Mouse (Mus musculus): Measurements from ENCODE around the gene Spc25. TPM values are rescaled to one million over a fixed set of nuclear protein-coding genes. Genes with fewer than 3 reads are reported as not detected.

Gene Spc25
- 1 to 10 TPM in 1 of 2 experiments, under 1 TPM in 1; 0.97 to 1.6 TPM for total RNA-seq (2021)
- 0.18 and 0.21 TPM in 2 replicates for polyA plus RNA-seq (2012; rRNA removed)
- long read RNA-seq, partial matches to known transcripts = 0 of 1 reads
- long read RNA-seq, other reads (novel, unspliced or antisense) = 0 of 1 reads

GRCm38 (mm10) chr2:69205791-69206351, at the start of gene Spc25:
Spc25 (minus strand) TSS chr2:69206194.
- peak; percentile 94 for DNase-seq

- DNase-seq = no peak
Measured at GRCm38 (mm10) chr2:69248221-69248755, 42.3 kb upstream of the Spc25 start.

- no peak for DNase-seq
Measured at GRCm38 (mm10) chr2:69247081-69247480, 41.1 kb upstream of the Spc25 start.

GRCm38 (mm10) chr2:69244924-69245323, 38.9 kb upstream of the Spc25 start:
- DNase-seq = no peak

- no peak for DNase-seq
Measured at GRCm38 (mm10) chr2:69239315-69239714, 33.3 kb upstream of the Spc25 start.

GRCm38 (mm10) chr2:69234976-69235678, 29.1 kb upstream of the Spc25 start:
- no peak for DNase-seq

- no peak for DNase-seq
Measured at GRCm38 (mm10) chr2:69232101-69232500, 26.1 kb upstream of the Spc25 start.

- no peak for DNase-seq
Measured at GRCm38 (mm10) chr2:69230137-69230536, 24.1 kb upstream of the Spc25 start.

- DNase-seq = no peak
Measured at GRCm38 (mm10) chr2:69228635-69229034, 22.6 kb upstream of the Spc25 start.

GRCm38 (mm10) chr2:69226876-69227275, 20.9 kb upstream of the Spc25 start:
- DNase-seq = no peak

- DNase-seq = no peak
Measured at GRCm38 (mm10) chr2:69224724-69225123, 18.7 kb upstream of the Spc25 start.

- DNase-seq = no peak
Measured at GRCm38 (mm10) chr2:69222815-69223214, 16.8 kb upstream of the Spc25 start.

GRCm38 (mm10) chr2:69221868-69222416, 15.9 kb upstream of the Spc25 start:
- no peak for DNase-seq

GRCm38 (mm10) chr2:69215242-69215641, 9.2 kb upstream of the Spc25 start:
- DNase-seq = no peak

- DNase-seq = no peak
Measured at GRCm38 (mm10) chr2:69212652-69213051, 6.7 kb upstream of the Spc25 start.

GRCm38 (mm10) chr2:69210773-69211172, 4.8 kb upstream of the Spc25 start, which contains the start of gene G6pc2:
G6pc2 (plus strand) TSS chr2:69211073.
- no peak for DNase-seq

GRCm38 (mm10) chr2:69209684-69210083, 3.7 kb upstream of the Spc25 start:
- no peak for DNase-seq

- DNase-seq = peak; percentile 6
Measured at GRCm38 (mm10) chr2:69206523-69206922, 529 bp upstream of the Spc25 start.

GRCm38 (mm10) chr2:69205185-69205584, 809 bp downstream of the Spc25 start:
- no peak for DNase-seq

- no peak for DNase-seq
Measured at GRCm38 (mm10) chr2:69193555-69193954, 12.4 kb downstream of the Spc25 start.

GRCm38 (mm10) chr2:69191059-69191458, 14.9 kb downstream of the Spc25 start:
- no peak for DNase-seq

- no peak for DNase-seq
Measured at GRCm38 (mm10) chr2:69189222-69189621, 16.8 kb downstream of the Spc25 start.

- no peak for DNase-seq
Measured at GRCm38 (mm10) chr2:69188732-69189131, 17.3 kb downstream of the Spc25 start.

All from adrenal gland, adult 2 months (tissue).